Mouse (Mus musculus) forebrain, embryonic 10.5 days (tissue): ENCODE results near the gene Aqp1. TPM values are rescaled to one million over a fixed set of nuclear protein-coding genes. Genes with fewer than 3 reads are reported as not detected.

ENCODE experiments used
- DNase-seq: peaks from one replicate; pipeline ENCODE4 v3.0.0-alpha.2; 2017; ENCODE audit warnings: low spot score; ENCODE audit errors: extremely low spot score
- H3K27ac ChIP-seq: fragments of 300-500 bp; sonication (generic); 2 replicates; pipeline ENCODE4 v1.5.1; 2016; ENCODE audit warnings: mild to moderate bottlenecking
- H3K27me3 ChIP-seq: fragments of 300-500 bp; sonication (generic); 2 replicates; pipeline ENCODE4 v1.6.1; 2016; ENCODE audit warnings: mild to moderate bottlenecking; ENCODE audit not compliant: poor library complexity, severe bottlenecking
- H3K36me3 ChIP-seq: fragments of 300-500 bp; sonication (generic); replicated peaks from 2 replicates; pipeline ENCODE4 v1.6.1; 2016; ENCODE audit warnings: mild to moderate bottlenecking, moderate library complexity
- H3K4me1 ChIP-seq: fragments of 300-500 bp; sonication (generic); 2 replicates; pipeline ENCODE4 v1.6.1; 2016
- H3K4me3 ChIP-seq: fragments of 300-500 bp; sonication (generic); 2 replicates; pipeline ENCODE4 v1.5.1; 2016; ENCODE audit warnings: mild to moderate bottlenecking, moderate library complexity
- H3K9me3 ChIP-seq: fragments of 300-500 bp; sonication (generic); 2 replicates; pipeline ENCODE4 v1.6.1; 2016; ENCODE audit warnings: mild to moderate bottlenecking, moderate library complexity
- WGBS: fragments of 180-500 bp; shearing (Covaris S2); methylation state at CpG from one replicate; pipeline ENCODE4 v1.1.7; 2016; 5-methylcytosine and 5-hydroxymethylcytosine counted together
- polyA plus RNA-seq: library from polyadenylated mRNA; unstranded; fragments of >200 nt; fragmentation: Nextera tagmentation; extraction: Ambion mirVana; gene quantifications from 2 replicates; pipeline ENCODE4 v1.2.1, GENCODE M21; 2016

Aqp1 gene
- polyA plus RNA-seq, 1 experiment from 2014 or later = 0.93 TPM

- no peaks in the 10 kb centered on the region for H3K9me3 ChIP-seq
- no peaks in the 10 kb centered on the region for H3K36me3 ChIP-seq
- 87% methylated on average over 5 of the region's 5 CpGs for WGBS
- H3K27ac ChIP-seq = no peak overlapping the region
- no peaks in the 10 kb centered on the region for H3K27me3 ChIP-seq
- peaks cover 21% of the 10 kb centered on the region for H3K4me1 ChIP-seq
- no peak for DNase-seq
- H3K4me3 ChIP-seq = no peak overlapping the region
Measured at GRCm38 (mm10) chr6:55337242-55337641, 1.0 kb downstream of the Aqp1 start.

GRCm38 (mm10) chr6:55338077-55338476 is 1.8 kb downstream of the Aqp1 start:
- WGBS = 64% methylated on average over 6 of the region's 6 CpGs
- peaks cover 17% of the 10 kb centered on the region for H3K4me1 ChIP-seq
- H3K27me3 ChIP-seq = no peaks in the 10 kb centered on the region
- H3K36me3 ChIP-seq = no peaks in the 10 kb centered on the region
- no peak for DNase-seq
- H3K9me3 ChIP-seq = no peaks in the 10 kb centered on the region
- H3K27ac ChIP-seq = no peak overlapping the region
- H3K4me3 ChIP-seq = no peak overlapping the region

- Histone ChIP-seq H3K27me3 (no peaks in the 10 kb centered on the region), H3K9me3 (no peaks in the 10 kb centered on the region), H3K4me1 (peaks cover 17% of the 10 kb centered on the region), H3K27ac (no peak overlapping the region), H3K4me3 (no peak overlapping the region), H3K36me3 (no peaks in the 10 kb centered on the region)
- 78% methylated on average over 9 of the region's 9 CpGs for WGBS
- DNase-seq = no peak
Measured at GRCm38 (mm10) chr6:55338934-55339825, 2.9 kb downstream of the Aqp1 start.

- WGBS = 37% methylated on average over 5 of the region's 5 CpGs
- Histone ChIP-seq H3K27ac (no peak overlapping the region), H3K27me3 (no peaks in the 10 kb centered on the region), H3K36me3 (no peaks in the 10 kb centered on the region), H3K4me1 (peaks cover 5% of the 10 kb centered on the region), H3K9me3 (no peaks in the 10 kb centered on the region), H3K4me3 (no peak overlapping the region)
- no peak for DNase-seq
Measured at GRCm38 (mm10) chr6:55341688-55342087, 5.5 kb downstream of the Aqp1 start.

- Histone ChIP-seq H3K4me3 (no peak overlapping the region), H3K9me3 (no peaks in the 10 kb centered on the region), H3K27me3 (no peaks in the 10 kb centered on the region), H3K4me1 (peaks cover 5% of the 10 kb centered on the region), H3K27ac (no peak overlapping the region), H3K36me3 (no peaks in the 10 kb centered on the region)
- DNase-seq = no peak
- 85% methylated on average over 9 of the region's 9 CpGs for WGBS
Measured at GRCm38 (mm10) chr6:55342328-55342727, 6.1 kb downstream of the Aqp1 start.

- Histone ChIP-seq H3K36me3 (no peaks in the 10 kb centered on the region), H3K27me3 (no peaks in the 10 kb centered on the region), H3K4me3 (no peak overlapping the region), H3K4me1 (peaks cover 5% of the 10 kb centered on the region), H3K27ac (no peak overlapping the region), H3K9me3 (no peaks in the 10 kb centered on the region)
- no peak for DNase-seq
- WGBS = 84% methylated on average over 10 of the region's 10 CpGs
Measured at GRCm38 (mm10) chr6:55343446-55343845, 7.2 kb downstream of the Aqp1 start.

- no peaks in the 10 kb centered on the region for H3K36me3 ChIP-seq
- H3K27ac ChIP-seq = no peak overlapping the region
- no peaks in the 10 kb centered on the region for H3K9me3 ChIP-seq
- no peak overlapping the region for H3K4me3 ChIP-seq
- no peak for DNase-seq
- peaks cover 5% of the 10 kb centered on the region for H3K4me1 ChIP-seq
- WGBS = 87% methylated on average over 9 of the region's 9 CpGs
- H3K27me3 ChIP-seq = no peaks in the 10 kb centered on the region
Measured at GRCm38 (mm10) chr6:55344291-55345016, 8.2 kb downstream of the Aqp1 start.

- no peaks in the 10 kb centered on the region for H3K27me3 ChIP-seq
- 92% methylated on average over 10 of the region's 10 CpGs for WGBS
Measured at GRCm38 (mm10) chr6:55345264-55345663, 9.0 kb downstream of the Aqp1 start.

GRCm38 (mm10) chr6:55346491-55346890 is 10.3 kb downstream of the Aqp1 start:
- Histone ChIP-seq H3K9me3 (peaks cover 4% of the 10 kb centered on the region; the same call in 1 of the 2 replicates), H3K36me3 (no peaks in the 10 kb centered on the region), H3K4me1 (peaks cover 4% of the 10 kb centered on the region), H3K4me3 (no peak overlapping the region), H3K27me3 (no peaks in the 10 kb centered on the region), H3K27ac (no peak overlapping the region)
- 93% methylated on average over 7 of the region's 7 CpGs for WGBS
- DNase-seq = no peak

More at GRCm38 (mm10) chr6:55345264-55345663, 9.0 kb downstream of the Aqp1 start:
- peaks cover 4% of the 10 kb centered on the region; the same call in 1 of the 2 replicates for H3K9me3 ChIP-seq
- no peak for DNase-seq
- H3K27ac ChIP-seq = no peak overlapping the region
- no peak overlapping the region for H3K4me3 ChIP-seq
- peaks cover 5% of the 10 kb centered on the region for H3K4me1 ChIP-seq
- H3K36me3 ChIP-seq = no peaks in the 10 kb centered on the region

GRCm38 (mm10) chr6:55347711-55348571 is 11.7 kb downstream of the Aqp1 start:
- H3K9me3 ChIP-seq = peaks cover 4% of the 10 kb centered on the region; the same call in 1 of the 2 replicates
- WGBS = 90% methylated on average over 5 of the region's 5 CpGs
- H3K27ac ChIP-seq = no peak overlapping the region
- H3K36me3 ChIP-seq = no peaks in the 10 kb centered on the region
- H3K4me3 ChIP-seq = no peak overlapping the region
- DNase-seq = no peak
- no peaks in the 10 kb centered on the region for H3K27me3 ChIP-seq
- H3K4me1 ChIP-seq = no peaks in the 10 kb centered on the region

GRCm38 (mm10) chr6:55349231-55349630 is 13.0 kb downstream of the Aqp1 start:
- Histone ChIP-seq H3K4me3 (no peak overlapping the region), H3K27ac (no peak overlapping the region), H3K27me3 (no peaks in the 10 kb centered on the region), H3K9me3 (peaks cover 4% of the 10 kb centered on the region; the same call in 1 of the 2 replicates), H3K4me1 (no peaks in the 10 kb centered on the region), H3K36me3 (no peaks in the 10 kb centered on the region)
- 84% methylated on average over 4 of the region's 4 CpGs for WGBS
- no peak for DNase-seq

GRCm38 (mm10) chr6:55350383-55350952 is 14.2 kb downstream of the Aqp1 start:
- 91% methylated on average over 6 of the region's 6 CpGs for WGBS
- DNase-seq = no peak

More at GRCm38 (mm10) chr6:55350383-55350952, 14.2 kb downstream of the Aqp1 start:
- Histone ChIP-seq H3K27me3 (no peaks in the 10 kb centered on the region), H3K4me1 (peaks cover 5% of the 10 kb centered on the region; the same call in 1 of the 2 replicates), H3K36me3 (no peaks in the 10 kb centered on the region), H3K4me3 (no peak overlapping the region), H3K27ac (no peak overlapping the region), H3K9me3 (peaks cover 4% of the 10 kb centered on the region; the same call in 1 of the 2 replicates)
